Mouse (Mus musculus) embryonic facial prominence, embryonic 13.5 days (tissue): ENCODE measurements at regions not wholly inside any gene's neighbourhood (a gene's known extent, or its start where the extent isn't known, plus 50 kb on each side); places are given as distances from the start of the nearest gene placed in this dataset.

Experiments
- ATAC-seq: fragments of 200-750 bp; cut with Nextera tagmentation; 2 replicates; pipeline ENCODE4 v1.8.0; 2017; ENCODE audit warnings: low read depth; ENCODE audit not compliant: insufficient number of reproducible peaks, insufficient read depth, low FRiP score, low TSS enrichment
- H3K27ac ChIP-seq: fragments of 300-500 bp; sonication (generic); 2 replicates; pipeline ENCODE4 v1.5.1; 2015; ENCODE audit warnings: moderate library complexity, mild to moderate bottlenecking, inconsistent platforms
- H3K27me3 ChIP-seq: fragments of 300-500 bp; sonication (generic); 2 replicates; pipeline ENCODE4 v1.6.1; 2015; ENCODE audit warnings: mild to moderate bottlenecking, inconsistent platforms
- H3K36me3 ChIP-seq: fragments of 300-500 bp; sonication (generic); 2 replicates; pipeline ENCODE4 v1.6.1; 2015; ENCODE audit warnings: mild to moderate bottlenecking, inconsistent platforms
- H3K4me1 ChIP-seq: fragments of 300-500 bp; sonication (generic); 2 replicates; pipeline ENCODE4 v1.6.1; 2015; ENCODE audit warnings: inconsistent platforms
- H3K4me2 ChIP-seq: fragments of 300-500 bp; sonication (generic); 2 replicates; pipeline ENCODE4 v1.6.1; 2015; ENCODE audit warnings: moderate library complexity, mild to moderate bottlenecking, inconsistent platforms
- H3K4me3 ChIP-seq: fragments of 300-500 bp; sonication (generic); 2 replicates; pipeline ENCODE4 v1.5.1; 2015; ENCODE audit warnings: mild to moderate bottlenecking, inconsistent platforms
- H3K9ac ChIP-seq: fragments of 300-500 bp; sonication (generic); 2 replicates; pipeline ENCODE4 v1.6.1; 2015; ENCODE audit warnings: mild to moderate bottlenecking, inconsistent platforms
- H3K9me3 ChIP-seq: fragments of 300-500 bp; sonication (generic); 2 replicates; pipeline ENCODE4 v1.6.1; 2016; ENCODE audit warnings: inconsistent platforms
- WGBS: fragments of 180-500 bp; shearing (Covaris S2); methylation state at CpG from one replicate; pipeline ENCODE4 v1.1.7; 2015; ENCODE audit warnings: mixed read lengths; 5-methylcytosine and 5-hydroxymethylcytosine counted together

- Histone ChIP-seq H3K27me3 (no peaks in the 10 kb centered on the region), H3K4me3 (no peak overlapping the region), H3K9me3 (no peaks in the 10 kb centered on the region), H3K36me3 (no peaks in the 10 kb centered on the region), H3K27ac (no peak overlapping the region), H3K9ac (no peak overlapping the region), H3K4me1 (no peaks in the 10 kb centered on the region), H3K4me2 (no peak overlapping the region)
- ATAC-seq = no peak
- WGBS = 56% methylated on average over 2 of the region's 2 CpGs
Observed at GRCm38 (mm10) chr12:97218445-97218844, 1040.8 kb downstream of the Galc start.

- 85% methylated on average over 7 of the region's 7 CpGs for WGBS
- Histone ChIP-seq H3K4me1 (no peaks in the 10 kb centered on the region), H3K9ac (no peak overlapping the region), H3K4me2 (no peak overlapping the region), H3K9me3 (no peaks in the 10 kb centered on the region), H3K27me3 (no peaks in the 10 kb centered on the region), H3K36me3 (no peaks in the 10 kb centered on the region), H3K27ac (no peak overlapping the region), H3K4me3 (no peak overlapping the region)
- ATAC-seq = no peak
Observed at GRCm38 (mm10) chr12:97217608-97218007, 1041.7 kb downstream of the Galc start.

- no peak overlapping the region for H3K4me3 ChIP-seq
- WGBS = 10% methylated on average over 3 of the region's 3 CpGs
- no peak for ATAC-seq
Observed at GRCm38 (mm10) chr12:97203636-97204389, 1055.4 kb downstream of the Galc start.

GRCm38 (mm10) chr12:97161853-97162252 is 1097.4 kb downstream of the Galc start:
- H3K4me3 ChIP-seq = no peak overlapping the region
- H3K9ac ChIP-seq = no peak overlapping the region
- no peaks in the 10 kb centered on the region for H3K27me3 ChIP-seq
- no peak overlapping the region for H3K27ac ChIP-seq
- no peak overlapping the region for H3K4me2 ChIP-seq
- ATAC-seq = no peak
- H3K36me3 ChIP-seq = no peaks in the 10 kb centered on the region
- H3K4me1 ChIP-seq = no peaks in the 10 kb centered on the region
- H3K9me3 ChIP-seq = no peaks in the 10 kb centered on the region

More at GRCm38 (mm10) chr12:97203636-97204389, 1055.4 kb downstream of the Galc start:
- Histone ChIP-seq H3K4me1 (no peaks in the 10 kb centered on the region), H3K36me3 (no peaks in the 10 kb centered on the region), H3K9ac (no peak overlapping the region), H3K9me3 (no peaks in the 10 kb centered on the region), H3K27me3 (no peaks in the 10 kb centered on the region), H3K27ac (no peak overlapping the region), H3K4me2 (no peak overlapping the region)

- WGBS = 79% methylated on average over 9 of the region's 9 CpGs
- ATAC-seq = no peak
- H3K4me3 ChIP-seq = no peak overlapping the region
- H3K27me3 ChIP-seq = no peaks in the 10 kb centered on the region
- no peak overlapping the region for H3K4me2 ChIP-seq
- H3K9ac ChIP-seq = no peak overlapping the region
- no peak overlapping the region for H3K27ac ChIP-seq
- no peaks in the 10 kb centered on the region for H3K36me3 ChIP-seq
- no peaks in the 10 kb centered on the region for H3K4me1 ChIP-seq
- H3K9me3 ChIP-seq = no peaks in the 10 kb centered on the region
Observed at GRCm38 (mm10) chr12:97161429-97161828, 1097.8 kb downstream of the Galc start.

GRCm38 (mm10) chr12:97158332-97158731 is 1100.9 kb downstream of the Galc start:
- no peak for ATAC-seq
- WGBS = 61% methylated on average over 4 of the region's 4 CpGs

GRCm38 (mm10) chr12:97157748-97158147 is 1101.5 kb downstream of the Galc start:
- Histone ChIP-seq H3K9ac (no peak overlapping the region), H3K36me3 (no peaks in the 10 kb centered on the region), H3K4me1 (no peaks in the 10 kb centered on the region), H3K27ac (no peak overlapping the region), H3K27me3 (no peaks in the 10 kb centered on the region), H3K4me3 (no peak overlapping the region), H3K9me3 (no peaks in the 10 kb centered on the region), H3K4me2 (no peak overlapping the region)
- no peak for ATAC-seq

More at GRCm38 (mm10) chr12:97158332-97158731, 1100.9 kb downstream of the Galc start:
- H3K4me1 ChIP-seq = no peaks in the 10 kb centered on the region
- no peak overlapping the region for H3K9ac ChIP-seq
- H3K9me3 ChIP-seq = no peaks in the 10 kb centered on the region
- H3K4me2 ChIP-seq = no peak overlapping the region
- H3K27ac ChIP-seq = no peak overlapping the region
- H3K36me3 ChIP-seq = no peaks in the 10 kb centered on the region
- no peak overlapping the region for H3K4me3 ChIP-seq
- H3K27me3 ChIP-seq = no peaks in the 10 kb centered on the region

- no peak overlapping the region for H3K4me2 ChIP-seq
- no peak overlapping the region for H3K9ac ChIP-seq
- H3K27ac ChIP-seq = no peak overlapping the region
- H3K9me3 ChIP-seq = no peaks in the 10 kb centered on the region
- no peaks in the 10 kb centered on the region for H3K4me1 ChIP-seq
- ATAC-seq = no peak
- no peaks in the 10 kb centered on the region for H3K36me3 ChIP-seq
- 50% methylated on average over 3 of the region's 3 CpGs for WGBS
- no peak overlapping the region for H3K4me3 ChIP-seq
- no peaks in the 10 kb centered on the region for H3K27me3 ChIP-seq
Observed at GRCm38 (mm10) chr12:97156499-97157110, 1102.7 kb downstream of the Galc start.

- 71% methylated on average over 3 of the region's 3 CpGs for WGBS
- no peak for ATAC-seq
- no peaks in the 10 kb centered on the region for H3K27me3 ChIP-seq
Observed at GRCm38 (mm10) chr12:97142720-97143119, 1116.5 kb downstream of the Galc start.

GRCm38 (mm10) chr12:97137924-97138323 is 1121.3 kb downstream of the Galc start:
- no peak overlapping the region for H3K27ac ChIP-seq
- H3K27me3 ChIP-seq = no peaks in the 10 kb centered on the region
- no peaks in the 10 kb centered on the region for H3K4me1 ChIP-seq
- WGBS = 65% methylated on average over 7 of the region's 7 CpGs
- H3K4me2 ChIP-seq = no peak overlapping the region
- H3K9me3 ChIP-seq = no peaks in the 10 kb centered on the region
- H3K9ac ChIP-seq = no peak overlapping the region
- no peak for ATAC-seq
- H3K36me3 ChIP-seq = no peaks in the 10 kb centered on the region
- no peak overlapping the region for H3K4me3 ChIP-seq

More at GRCm38 (mm10) chr12:97142720-97143119, 1116.5 kb downstream of the Galc start:
- no peak overlapping the region for H3K4me3 ChIP-seq
- H3K27ac ChIP-seq = no peak overlapping the region
- no peaks in the 10 kb centered on the region for H3K9me3 ChIP-seq
- no peak overlapping the region for H3K9ac ChIP-seq
- H3K4me1 ChIP-seq = no peaks in the 10 kb centered on the region
- no peak overlapping the region for H3K4me2 ChIP-seq
- no peaks in the 10 kb centered on the region for H3K36me3 ChIP-seq

GRCm38 (mm10) chr12:97130276-97130675 is 1129.0 kb downstream of the Galc start:
- no peaks in the 10 kb centered on the region for H3K9me3 ChIP-seq
- no peak overlapping the region for H3K27ac ChIP-seq
- H3K4me2 ChIP-seq = no peak overlapping the region
- H3K9ac ChIP-seq = no peak overlapping the region
- no peaks in the 10 kb centered on the region for H3K4me1 ChIP-seq
- H3K4me3 ChIP-seq = no peak overlapping the region
- no peak for ATAC-seq
- no peaks in the 10 kb centered on the region for H3K36me3 ChIP-seq
- no peaks in the 10 kb centered on the region for H3K27me3 ChIP-seq

- Histone ChIP-seq H3K4me3 (no peak overlapping the region), H3K4me2 (no peak overlapping the region), H3K4me1 (no peaks in the 10 kb centered on the region), H3K36me3 (no peaks in the 10 kb centered on the region), H3K27me3 (no peaks in the 10 kb centered on the region), H3K9me3 (no peaks in the 10 kb centered on the region), H3K9ac (no peak overlapping the region), H3K27ac (no peak overlapping the region)
- WGBS = 19% methylated on average over 2 of the region's 2 CpGs
- ATAC-seq = no peak
Observed at GRCm38 (mm10) chr12:97090577-97091214, 1168.6 kb downstream of the Galc start.
